Mouse (Mus musculus): ENCODE results near the gene Espn.

Gene Espn

GRCm38 (mm10) chr4:152125161-152126025 is 26.8 kb downstream of the Espn start:
- DNase-seq (ENCODE audit: low read depth), result no peak

- DNase-seq (ENCODE audit: low read depth), result no peak
Measured at GRCm38 (mm10) chr4:152124361-152124961, 27.7 kb downstream of the Espn start.

- DNase-seq (ENCODE audit: low read depth), result no peak
Measured at GRCm38 (mm10) chr4:152121183-152121505, 31.0 kb downstream of the Espn start.

GRCm38 (mm10) chr4:152120311-152121182 is 31.6 kb downstream of the Espn start:
- DNase-seq (ENCODE audit: low read depth), result no peak

- DNase-seq (ENCODE audit: low read depth), result no peak
Measured at GRCm38 (mm10) chr4:152119396-152120292, 32.5 kb downstream of the Espn start.

DNA sequence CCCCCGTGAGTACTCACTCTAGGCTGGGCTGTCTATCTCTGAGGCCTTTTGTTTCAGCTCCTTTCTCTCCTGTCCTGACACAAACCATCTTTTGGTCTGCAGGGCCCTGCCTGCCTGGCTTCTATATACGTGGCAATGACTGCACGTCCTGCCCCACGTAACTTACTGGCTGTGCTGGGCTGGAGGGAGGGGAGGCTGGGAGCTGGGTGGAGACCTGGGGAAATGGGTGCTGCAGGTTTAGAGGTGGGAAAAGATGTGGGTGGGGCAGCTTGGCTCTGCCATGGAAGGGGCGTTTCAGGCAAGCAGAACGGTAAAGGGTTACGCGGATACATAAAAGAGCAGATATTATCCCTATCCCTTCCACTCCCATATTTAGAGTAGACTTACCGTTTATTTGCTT is 34.6 kb downstream of the Espn start:
- no peak for DNase-seq (ENCODE audit: low read depth)

GRCm38 (mm10) chr4:152115921-152116612 is 36.1 kb downstream of the Espn start, which contains the start of gene Tnfrsf25:
TSS of gene Tnfrsf25 (plus strand) at chr4:152115934.
- DNase-seq (ENCODE audit: low read depth), result no peak

DNA sequence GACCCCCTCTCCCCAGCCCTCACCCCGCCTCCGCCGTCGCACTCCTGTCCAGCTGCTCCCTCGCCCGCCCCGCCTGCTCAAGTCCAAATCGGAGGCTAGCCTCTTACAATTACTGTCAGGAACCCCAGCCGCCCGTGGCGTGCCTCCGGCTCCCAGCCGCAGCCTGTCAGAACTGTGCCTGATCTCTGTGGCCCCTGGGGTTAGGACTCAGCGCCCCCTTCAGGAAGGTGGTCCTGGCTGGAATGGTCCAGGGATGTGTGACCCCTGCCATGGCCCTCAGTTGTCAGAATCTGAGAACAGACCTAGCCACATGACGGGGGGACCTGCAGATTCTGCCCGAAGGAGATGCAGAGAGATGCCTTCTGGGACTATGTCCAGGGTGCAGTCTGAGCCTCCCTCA is 38.1 kb downstream of the Espn start:
- DNase-seq (ENCODE audit: low read depth), result no peak

DNA sequence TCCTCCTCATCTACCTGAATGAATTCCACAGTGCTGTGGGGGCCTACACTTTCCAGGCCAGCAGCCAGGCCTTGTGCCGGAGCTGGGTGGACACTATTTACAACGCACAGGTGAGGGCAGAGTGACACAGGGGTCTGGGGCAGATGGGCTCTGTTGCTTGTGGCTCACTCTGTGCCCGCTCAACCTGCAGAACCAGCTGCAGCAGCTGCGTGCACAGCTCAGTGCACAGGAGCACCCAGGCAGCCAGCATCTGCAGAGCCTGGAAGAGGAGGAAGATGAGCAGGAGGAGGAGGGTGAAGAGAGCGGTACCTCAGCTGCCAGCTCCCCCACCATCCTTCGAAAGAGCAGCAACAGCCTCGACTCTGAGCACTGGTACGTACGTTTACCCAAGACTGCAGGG is 39.8 kb downstream of the Espn start:
- DNase-seq (ENCODE audit: low read depth), result no peak

- DNase-seq (ENCODE audit: low read depth), result no peak
Measured at GRCm38 (mm10) chr4:152110689-152111088, 41.5 kb downstream of the Espn start.

DNA sequence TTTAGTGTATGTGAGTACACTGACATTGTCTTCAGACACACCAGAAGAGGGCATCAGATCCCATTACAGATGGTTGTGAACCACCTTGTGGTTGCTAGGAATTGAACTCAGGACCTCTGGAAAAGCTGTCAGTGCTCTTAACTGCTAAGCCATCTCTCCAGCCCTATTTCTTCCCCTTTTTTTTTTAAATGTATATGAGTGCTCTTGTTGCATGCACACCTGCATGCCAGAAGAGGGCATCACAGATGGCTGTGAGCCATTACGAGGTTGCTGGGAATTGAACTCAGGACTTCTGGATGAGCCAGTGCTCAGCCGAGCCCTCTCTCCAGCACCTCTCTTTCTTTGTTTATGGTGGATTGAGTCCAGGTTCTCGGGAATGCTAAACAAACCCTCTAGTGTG is 42.7 kb downstream of the Espn start:
- no peak for DNase-seq (ENCODE audit: low read depth)

DNA sequence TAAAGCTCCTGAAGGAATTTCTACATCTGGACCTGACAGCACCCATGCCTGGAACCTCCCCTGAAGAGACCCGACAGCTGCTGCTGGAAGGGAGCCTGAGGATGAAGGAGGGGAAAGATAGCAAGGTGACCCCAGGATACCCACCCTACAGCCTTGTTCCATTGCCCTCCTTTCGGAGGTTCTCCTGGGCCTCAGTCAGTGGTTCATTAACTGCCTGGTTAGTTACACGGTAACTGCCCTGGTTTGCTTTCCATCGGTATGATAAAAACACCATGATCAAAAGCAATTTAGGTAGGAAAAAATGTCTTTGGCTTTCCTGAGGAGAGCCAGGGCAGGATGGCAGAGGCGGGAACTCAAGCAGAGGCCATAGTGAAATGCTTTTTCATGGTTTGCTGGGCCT is 43.5 kb downstream of the Espn start:
- no peak for DNase-seq (ENCODE audit: low read depth)

DNA sequence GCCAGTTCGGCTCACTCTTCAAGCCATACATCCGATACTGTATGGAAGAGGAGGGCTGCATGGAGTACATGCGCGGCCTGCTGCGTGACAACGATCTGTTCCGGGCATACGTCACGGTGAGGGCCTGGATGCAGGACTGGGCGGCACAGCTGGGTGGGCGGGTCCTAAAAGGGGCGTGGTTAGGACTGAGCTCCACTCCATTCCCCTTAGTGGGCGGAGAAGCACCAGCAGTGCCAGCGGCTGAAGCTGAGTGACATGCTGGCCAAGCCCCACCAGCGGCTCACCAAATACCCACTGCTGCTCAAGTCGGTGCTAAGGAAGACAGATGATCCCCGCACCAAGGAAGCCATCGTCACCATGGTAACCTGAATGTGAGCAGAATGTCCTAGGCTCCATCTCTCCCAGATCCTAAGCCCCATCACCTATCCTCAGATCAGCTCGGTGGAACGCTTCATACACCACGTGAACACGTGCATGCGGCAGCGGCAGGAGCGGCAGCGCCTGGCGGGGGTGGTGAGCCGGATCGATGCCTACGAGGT is 44.1 kb downstream of the Espn start:
- DNase-seq (ENCODE audit: low read depth), result no peak

GRCm38 (mm10) chr4:152107493-152107892 is 44.7 kb downstream of the Espn start:
- DNase-seq (ENCODE audit: low read depth), result no peak

DNA sequence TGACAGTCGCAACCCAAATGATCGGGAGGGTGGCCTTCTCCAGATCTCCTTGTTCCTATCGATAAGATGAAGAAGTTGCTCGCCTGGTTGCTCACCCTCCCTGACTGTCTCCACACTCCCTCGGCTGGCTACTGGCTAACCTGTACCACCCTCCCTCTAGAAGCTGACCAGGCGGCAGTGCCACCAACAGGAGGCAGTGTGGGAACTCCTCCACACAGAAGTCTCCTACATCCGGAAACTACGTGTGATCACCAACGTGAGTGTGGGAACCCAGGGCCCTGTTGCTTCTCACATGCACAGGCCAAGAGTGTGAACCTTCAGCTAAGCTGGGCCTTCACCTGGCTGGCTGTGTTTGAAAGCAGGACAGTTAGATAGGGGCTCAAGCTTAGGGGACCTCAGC is 45.4 kb downstream of the Espn start:
- DNase-seq (ENCODE audit: low read depth), result no peak

GRCm38 (mm10) chr4:152103025-152103424 is 49.1 kb downstream of the Espn start:
- DNase-seq (ENCODE audit: low read depth), result no peak

GRCm38 (mm10) chr4:152101921-152102320 is 50.2 kb downstream of the Espn start:
- no peak for DNase-seq (ENCODE audit: low read depth)

- no peak for DNase-seq (ENCODE audit: low read depth)
Measured at GRCm38 (mm10) chr4:152101081-152101653, 51.0 kb downstream of the Espn start.

DNA sequence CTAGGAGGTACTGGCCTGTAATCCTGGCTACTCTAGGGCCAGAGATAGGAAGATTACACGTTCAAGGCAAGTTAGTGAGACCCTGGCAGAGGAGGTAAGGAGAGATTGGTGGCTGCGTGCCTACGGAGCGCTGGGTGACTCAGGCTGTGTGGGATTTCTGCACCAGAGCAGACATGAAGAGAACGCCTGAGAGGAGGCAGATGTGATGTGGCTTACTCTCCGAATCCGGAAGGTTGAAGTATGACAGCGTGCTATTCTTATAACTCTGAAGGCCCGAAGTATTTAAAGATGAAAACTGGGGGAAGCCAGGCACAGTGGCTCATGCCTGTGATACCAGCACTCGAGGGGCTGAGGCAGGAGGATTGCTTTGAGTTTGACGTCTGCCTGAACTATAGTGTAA is 51.6 kb downstream of the Espn start:
- no peak for DNase-seq (ENCODE audit: low read depth)
